Mouse (Mus musculus) spleen, adult 12 weeks (tissue): Measurements from ENCODE around the gene Cdc42bpg.

ENCODE experiments used
- DNase-seq: peaks from one replicate; pipeline ENCODE4 v3.0.0; 2022; ENCODE audit warnings: low spot score

The Cdc42bpg gene

GRCm38 (mm10) chr19:6349215-6349983 lies 43.1 kb downstream of the Cdc42bpg start:
- no peak for DNase-seq

GRCm38 (mm10) chr19:6351431-6352106 lies 45.3 kb downstream of the Cdc42bpg start:
- DNase-seq: no peak

GRCm38 (mm10) chr19:6352107-6352505 lies 45.9 kb downstream of the Cdc42bpg start:
- DNase-seq: no peak

- DNase-seq: no peak
These were observed 47.8 kb downstream of the Cdc42bpg start for GRCm38 (mm10) chr19:6354030-6354429.

GRCm38 (mm10) chr19:6361291-6361690 lies 55.0 kb downstream of the Cdc42bpg start:
- DNase-seq: no peak

GRCm38 (mm10) chr19:6363091-6363410 lies 56.8 kb downstream of the Cdc42bpg start:
- DNase-seq: no peak

GRCm38 (mm10) chr19:6363411-6364240 lies 57.4 kb downstream of the Cdc42bpg start, which contains the start of gene Sf1:
Sf1 (plus strand) TSS chr19:6363690.
- DNase-seq: peak; percentile 100

GRCm38 (mm10) chr19:6364317-6364725 lies 58.1 kb downstream of the Cdc42bpg start:
- DNase-seq: peak; percentile 87

- no peak for DNase-seq
These were observed 58.6 kb downstream of the Cdc42bpg start for GRCm38 (mm10) chr19:6364842-6365241.

GRCm38 (mm10) chr19:6370175-6370574 lies 63.9 kb downstream of the Cdc42bpg start:
- no peak for DNase-seq

- DNase-seq: no peak
These were observed 66.2 kb downstream of the Cdc42bpg start for GRCm38 (mm10) chr19:6372433-6372832.

GRCm38 (mm10) chr19:6373539-6374400 lies 67.5 kb downstream of the Cdc42bpg start:
- peak; percentile 66 for DNase-seq

GRCm38 (mm10) chr19:6374571-6374970 lies 68.3 kb downstream of the Cdc42bpg start:
- DNase-seq: no peak
